Mouse (Mus musculus): Measurements from ENCODE around the gene Cfl1.
"Not testable (repeated sequence)": the region's sequence is repeated elsewhere in the genome, so short reads cannot be mapped to it uniquely, and the experiment has no call there.

Gene Cfl1

GRCm38 (mm10) chr19:5490898-5491708 is 848 bp downstream of the Cfl1 start:
- DNase-seq: peak; percentile 87

- DNase-seq: no peak
Observed at GRCm38 (mm10) chr19:5492641-5493040, 2.4 kb downstream of the Cfl1 start.

- DNase-seq: not testable (repeated sequence)
Observed at GRCm38 (mm10) chr19:5493301-5493721, 3.1 kb downstream of the Cfl1 start.

- no peak for DNase-seq
Observed at GRCm38 (mm10) chr19:5494314-5494713, 4.1 kb downstream of the Cfl1 start.

GRCm38 (mm10) chr19:5495353-5496051 is 5.2 kb downstream of the Cfl1 start:
- no peak for DNase-seq

- no peak for DNase-seq
Observed at GRCm38 (mm10) chr19:5496052-5496370, 5.8 kb downstream of the Cfl1 start.

- DNase-seq: no peak
Observed at GRCm38 (mm10) chr19:5500330-5500875, 10.1 kb downstream of the Cfl1 start.

- DNase-seq: no peak
Observed at GRCm38 (mm10) chr19:5503687-5504086, 13.4 kb downstream of the Cfl1 start, which contains the start of gene 1700020D05Rik. TSS of gene 1700020D05Rik (minus strand) at chr19:5503787.

GRCm38 (mm10) chr19:5510031-5511026 is 20.1 kb downstream of the Cfl1 start, which contains the start of gene Snx32:
TSS of gene Snx32 (minus strand) at chr19:5510538.
- DNase-seq: peak; percentile 100

- no peak for DNase-seq
Observed at GRCm38 (mm10) chr19:5511074-5511632, 20.9 kb downstream of the Cfl1 start.

GRCm38 (mm10) chr19:5512091-5513004 is 22.1 kb downstream of the Cfl1 start:
- no peak for DNase-seq

GRCm38 (mm10) chr19:5513005-5513349 is 22.7 kb downstream of the Cfl1 start:
- no peak for DNase-seq

GRCm38 (mm10) chr19:5515840-5516777 is 25.9 kb downstream of the Cfl1 start:
- DNase-seq: no peak

- DNase-seq: peak; percentile 79
Observed at GRCm38 (mm10) chr19:5516906-5517505, 26.8 kb downstream of the Cfl1 start.

- DNase-seq: no peak
Observed at GRCm38 (mm10) chr19:5518721-5519120, 28.5 kb downstream of the Cfl1 start.

GRCm38 (mm10) chr19:5525204-5525603 is 34.9 kb downstream of the Cfl1 start:
- DNase-seq: no peak

GRCm38 (mm10) chr19:5529325-5530137 is 39.3 kb downstream of the Cfl1 start:
- DNase-seq: peak; percentile 88

GRCm38 (mm10) chr19:5530138-5530524 is 39.9 kb downstream of the Cfl1 start:
- no peak for DNase-seq

GRCm38 (mm10) chr19:5532520-5532919 is 42.3 kb downstream of the Cfl1 start:
- no peak for DNase-seq
